Mouse (Mus musculus) forelimb bud, embryonic 11.5 days (tissue): Measurements from ENCODE around the gene Zfp784.
"Not testable (repeated sequence)": the region's sequence is repeated elsewhere in the genome, so short reads cannot be mapped to it uniquely, and the experiment has no call there.

Experiments
- DNase-seq: peaks from one replicate; pipeline ENCODE4 v3.0.0-alpha.2; 2012; ENCODE audit warnings: low read depth, low spot score

The Zfp784 gene

GRCm38 (mm10) chr7:5020000-5020681 lies 18.1 kb downstream of the Zfp784 start, which contains the start of the genes Zfp865 and Ccdc106:
Gene Zfp865, plus strand, starts transcription at chr7:5020376.
Gene Ccdc106, plus strand, starts transcription at chr7:5020553.
- peak; percentile 99 for DNase-seq

GRCm38 (mm10) chr7:5019576-5019975 lies 18.7 kb downstream of the Zfp784 start:
- not testable (repeated sequence) for DNase-seq

DNA sequence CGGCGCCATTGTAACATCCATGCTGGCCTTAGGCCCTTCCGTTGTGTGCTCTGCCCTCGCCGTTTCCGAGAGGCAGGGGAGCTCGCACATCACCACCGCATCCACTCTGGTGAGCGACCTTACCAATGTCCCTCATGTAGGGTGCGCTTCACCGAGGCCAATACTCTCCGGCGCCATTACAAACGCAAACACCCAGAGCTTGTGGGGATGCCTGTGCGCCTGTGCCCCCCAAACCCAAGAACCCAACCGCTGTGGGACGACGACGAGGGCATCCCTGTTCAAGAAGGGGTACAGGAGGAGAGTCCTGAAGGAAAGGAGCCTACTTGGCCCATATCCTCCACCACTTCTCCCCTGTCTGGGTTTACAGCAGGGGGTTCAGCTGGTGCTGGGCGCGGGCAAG lies 20.3 kb downstream of the Zfp784 start:
- no peak for DNase-seq

- no peak for DNase-seq
Measured at GRCm38 (mm10) chr7:5017352-5017751, 20.9 kb downstream of the Zfp784 start.

- DNase-seq = no peak
Measured at GRCm38 (mm10) chr7:5016920-5017319, 21.3 kb downstream of the Zfp784 start.

GRCm38 (mm10) chr7:5016057-5016456 lies 22.2 kb downstream of the Zfp784 start:
- DNase-seq = no peak

DNA sequence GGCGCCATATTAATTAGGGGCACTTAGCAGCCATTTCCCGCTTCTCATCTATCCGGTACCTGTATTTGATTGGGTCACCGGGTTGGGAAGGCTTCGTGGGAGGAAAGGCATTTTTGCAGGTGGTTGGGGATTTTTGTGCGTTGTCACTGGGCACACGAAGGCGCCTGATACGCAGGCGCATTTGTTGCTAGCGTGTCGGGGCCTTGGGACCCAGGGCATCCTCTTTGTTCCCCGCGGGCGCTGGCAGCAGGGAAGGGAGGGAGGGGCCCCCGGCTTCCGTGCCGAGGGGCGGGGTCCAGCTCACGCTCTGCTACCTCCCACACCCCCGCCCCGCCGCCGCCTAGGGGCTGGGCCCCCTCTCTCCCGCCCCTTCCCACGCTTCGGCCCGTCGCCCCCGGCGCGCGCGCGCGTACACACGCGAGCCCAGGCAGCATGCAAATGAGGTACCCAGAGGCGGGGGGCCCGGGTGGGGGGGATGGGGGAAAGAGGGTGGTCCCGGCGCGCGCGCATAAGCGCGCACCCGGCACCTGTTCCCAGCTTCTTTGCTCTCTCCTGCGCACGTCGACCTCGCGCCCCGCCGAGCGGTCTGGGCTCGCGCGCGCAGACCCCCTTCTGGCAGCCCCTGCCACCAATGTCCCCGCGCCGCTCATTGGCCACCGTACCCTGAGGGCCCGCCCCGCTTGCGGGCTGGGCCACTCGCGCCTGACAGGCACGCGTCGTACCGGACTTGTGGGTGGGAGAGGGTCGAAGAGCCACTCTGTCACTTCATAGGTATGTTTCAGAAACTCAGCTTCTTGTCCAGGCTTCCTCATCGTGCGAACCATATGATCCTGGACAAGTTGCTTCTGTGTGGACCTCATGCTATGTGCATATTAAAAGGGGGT lies 22.9 kb downstream of the Zfp784 start, which contains the start of gene Gm44973:
TSS of gene Gm44973 (plus strand) at position 379 of the 884 bp plus-strand sequence.
- DNase-seq = peak; percentile 94

DNA sequence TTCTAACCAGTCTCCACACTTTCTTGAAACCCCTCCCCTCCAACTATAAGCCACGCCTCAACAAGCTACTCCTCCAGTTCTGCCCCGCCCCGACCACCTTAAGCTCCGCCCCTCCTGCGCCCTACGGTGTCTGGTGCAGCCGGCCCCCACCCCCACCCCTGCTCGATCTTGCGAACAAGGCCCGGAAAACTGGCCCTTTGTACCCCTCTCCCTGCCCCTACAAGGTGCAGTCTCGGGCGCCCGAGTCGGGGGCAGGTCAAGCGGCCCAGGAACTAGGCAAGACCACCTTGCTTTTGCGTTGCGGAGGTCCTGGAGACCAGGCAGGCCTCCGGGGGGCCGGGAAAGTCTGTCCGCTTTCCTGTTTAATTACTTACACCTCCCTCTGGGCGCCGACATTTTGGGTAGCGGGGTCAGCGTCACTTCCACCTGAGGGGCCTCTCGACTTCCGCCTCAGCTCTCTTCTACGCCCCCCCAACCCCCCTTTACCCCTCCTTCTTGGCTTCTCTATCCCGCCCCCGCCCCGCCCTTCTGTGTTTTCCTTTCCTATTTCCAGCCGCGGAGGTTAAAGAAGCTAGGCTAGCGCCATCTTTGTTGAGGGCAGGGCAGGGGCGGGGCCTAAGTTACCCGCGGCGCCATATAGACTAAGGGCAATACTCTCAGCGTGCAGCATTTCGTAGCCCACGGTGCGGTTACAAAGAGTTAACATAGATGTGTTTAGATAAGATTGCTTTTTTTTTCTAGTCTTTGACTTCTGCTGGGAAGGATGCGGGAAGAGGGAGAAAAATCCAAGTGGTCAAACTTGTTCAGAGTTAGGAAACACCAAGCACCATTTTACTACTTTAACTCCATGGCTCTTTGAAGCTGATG lies 23.8 kb downstream of the Zfp784 start, which contains the start of the genes Zfp524 and Fiz1:
TSS of gene Zfp524 (plus strand) at position 165 of the 867 bp plus-strand sequence.
TSS of gene Fiz1 (minus strand) at position 447 of the 867 bp plus-strand sequence.
- DNase-seq = peak; percentile 98

DNA sequence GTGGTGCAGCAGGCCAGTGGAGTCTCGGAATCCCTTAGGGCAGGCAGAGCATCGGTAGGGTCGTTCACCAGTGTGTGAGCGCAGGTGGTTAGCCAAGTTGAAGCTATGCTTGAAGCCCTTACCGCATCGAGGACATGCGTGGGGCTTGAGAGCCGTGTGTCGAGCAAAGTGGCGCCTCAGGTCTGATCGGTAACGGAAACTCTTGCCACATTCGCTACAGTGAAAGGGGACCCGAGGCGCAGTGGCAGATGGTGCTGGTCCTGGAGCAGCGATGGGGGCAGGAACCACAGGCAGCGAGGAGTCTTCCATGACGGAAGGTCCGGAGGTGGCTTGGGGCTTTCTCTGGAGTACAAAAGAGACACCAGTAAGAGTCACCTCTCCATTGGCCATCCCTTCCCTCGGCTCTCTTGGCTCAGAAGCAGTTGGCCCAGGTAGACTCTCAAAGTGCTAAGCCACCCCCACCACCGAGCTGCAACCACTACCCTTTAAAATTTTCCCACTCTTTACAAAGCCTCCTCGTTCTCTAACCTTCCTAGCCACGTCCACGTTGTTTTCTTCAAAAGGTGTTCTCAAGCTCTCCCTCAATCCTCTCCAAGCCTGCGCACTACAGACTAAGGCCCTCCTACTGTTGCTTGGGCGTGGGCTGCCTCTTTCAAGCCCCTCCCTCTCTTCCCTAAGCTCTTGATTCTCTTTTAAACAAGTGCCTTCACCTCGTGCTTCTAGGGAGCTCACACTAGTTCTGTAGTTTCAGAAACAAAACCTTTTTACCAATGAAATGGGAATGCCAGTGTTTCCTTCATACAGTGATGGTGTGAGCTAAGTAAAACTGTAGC lies 25.3 kb downstream of the Zfp784 start:
- DNase-seq = no peak

DNA sequence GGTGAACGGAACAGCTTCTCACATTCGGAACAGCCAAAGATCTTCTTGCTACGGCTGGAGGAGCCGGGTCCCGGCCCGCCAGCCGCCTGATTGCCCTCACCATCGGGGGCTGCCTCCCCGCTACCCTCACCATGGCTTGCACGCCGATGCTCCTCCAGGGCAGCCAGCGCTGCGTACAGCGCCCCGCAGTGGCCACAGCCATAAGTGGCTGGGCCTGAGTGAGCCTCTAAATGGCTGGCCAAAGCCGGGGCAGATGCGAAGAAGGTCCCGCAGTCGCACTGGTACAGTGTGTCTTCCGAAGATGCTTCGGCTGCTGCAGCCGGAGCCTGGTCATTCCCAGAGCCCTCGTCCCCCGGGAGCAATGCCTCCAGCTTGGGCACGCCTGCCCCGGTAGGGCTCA lies 30.0 kb downstream of the Zfp784 start:
- DNase-seq = no peak

DNA sequence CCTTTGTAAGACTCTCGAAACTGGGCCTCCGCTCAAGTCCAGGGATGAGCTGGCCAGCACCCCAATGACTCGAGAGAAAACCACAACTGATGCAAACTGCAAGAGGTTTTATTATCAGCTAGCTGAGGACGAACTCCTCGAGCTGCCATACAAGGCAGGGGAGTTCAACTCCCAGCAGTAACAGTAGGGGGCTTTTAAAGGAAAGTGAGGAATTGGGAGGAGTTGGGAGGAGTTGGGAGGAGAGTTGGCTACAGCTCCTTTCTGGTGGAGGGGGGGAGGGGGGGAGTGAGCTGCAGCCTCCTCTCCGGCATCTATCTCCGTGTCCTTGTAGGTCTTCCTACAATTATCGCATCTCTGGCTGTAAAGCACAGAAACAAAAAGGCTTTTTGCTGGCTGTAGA lies 35.4 kb downstream of the Zfp784 start:
- DNase-seq = not testable (repeated sequence)

GRCm38 (mm10) chr7:4999876-5000275 lies 38.4 kb downstream of the Zfp784 start:
- DNase-seq = no peak

- DNase-seq = no peak
Measured at GRCm38 (mm10) chr7:4996934-4997333, 41.3 kb downstream of the Zfp784 start.

DNA sequence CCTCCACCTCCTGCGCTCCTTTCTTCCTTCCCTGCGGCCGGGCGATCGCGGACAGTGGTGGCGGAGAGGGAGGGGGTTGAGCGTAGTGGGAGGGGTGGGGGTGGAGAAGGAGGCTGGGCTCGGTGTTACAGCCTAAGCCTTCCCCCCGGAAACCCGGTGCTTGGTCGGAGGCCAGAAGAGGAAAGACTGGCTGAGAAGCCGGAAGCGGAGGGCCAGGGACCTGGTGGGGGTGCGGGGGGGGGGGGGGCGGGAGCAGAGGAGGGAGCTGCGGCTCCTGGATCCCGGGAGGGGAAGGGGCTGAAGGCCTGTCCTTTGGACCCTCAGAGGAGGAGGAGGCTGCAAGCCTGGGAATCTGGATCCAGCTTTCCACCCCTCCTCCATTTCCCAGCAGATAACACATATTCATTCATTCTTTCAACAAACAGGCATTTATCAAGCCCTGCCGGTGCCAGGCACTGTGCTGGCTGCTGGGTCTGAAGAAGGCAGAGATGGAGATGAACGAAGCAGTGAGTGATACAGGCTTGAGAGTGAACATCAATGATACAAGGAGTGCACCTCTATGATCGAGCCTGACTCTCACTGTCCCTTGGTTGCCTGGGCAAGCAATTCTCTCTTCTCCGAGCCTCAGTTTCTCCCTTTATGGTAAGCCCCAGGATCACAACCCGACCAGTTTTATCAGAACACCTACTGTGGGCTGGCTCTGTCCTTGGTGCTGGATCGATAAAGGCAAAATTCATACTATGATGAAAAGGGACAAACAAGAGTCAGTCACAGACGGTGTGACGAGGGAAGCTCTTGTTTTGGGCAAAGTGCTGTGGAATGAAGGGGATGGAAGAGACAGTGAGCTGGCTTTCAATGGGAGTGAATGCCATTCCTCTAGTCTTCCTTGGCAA lies 42.0 kb downstream of the Zfp784 start, which contains the start of gene Zfp579:
TSS of gene Zfp579 (minus strand) at position 156 of the 893 bp plus-strand sequence.
- peak; percentile 91 for DNase-seq

GRCm38 (mm10) chr7:4995268-4996002 lies 42.8 kb downstream of the Zfp784 start:
- peak; percentile 24 for DNase-seq

- no peak for DNase-seq
Measured at GRCm38 (mm10) chr7:4993999-4994788, 44.1 kb downstream of the Zfp784 start.

GRCm38 (mm10) chr7:4993347-4993998 lies 44.8 kb downstream of the Zfp784 start:
- no peak for DNase-seq
